Mouse (Mus musculus) kidney, postnatal 0 days (tissue): ENCODE measurements at regions not wholly inside any gene's neighbourhood (a gene's known extent, or its start where the extent isn't known, plus 50 kb on each side); places are given as distances from the start of the nearest gene placed in this dataset.

Experiments
- ATAC-seq: fragments of 200-750 bp; cut with Nextera tagmentation; replicated peaks from 2 replicates; pipeline ENCODE4 v1.8.0; 2017; ENCODE audit warnings: low read depth, moderate number of reproducible peaks, moderate TSS enrichment, moderate library complexity; ENCODE audit not compliant: low FRiP score
- DNase-seq: peaks from one replicate; pipeline ENCODE4 v3.0.0-alpha.2; 2016; ENCODE audit warnings: low spot score
- H3K27ac ChIP-seq: fragments of 300-500 bp; sonication (generic); 2 replicates; pipeline ENCODE4 v1.5.1; 2014; ENCODE audit warnings: mild to moderate bottlenecking
- H3K27me3 ChIP-seq: fragments of 300-500 bp; sonication (generic); 2 replicates; pipeline ENCODE4 v1.6.1; 2014; ENCODE audit warnings: low read length, mixed read lengths; ENCODE audit not compliant: insufficient read depth
- H3K36me3 ChIP-seq: fragments of 300-500 bp; sonication (generic); 2 replicates; pipeline ENCODE4 v1.6.1; 2014; ENCODE audit warnings: low read length, mixed read lengths; ENCODE audit not compliant: insufficient read depth
- H3K4me1 ChIP-seq: fragments of 300-500 bp; sonication (generic); replicated peaks from 2 replicates; pipeline ENCODE4 v1.6.1; 2014; ENCODE audit warnings: antibody characterized with exemption, low read length, mixed read lengths; ENCODE audit not compliant: insufficient read depth
- H3K4me2 ChIP-seq: fragments of 300-500 bp; sonication (generic); 2 replicates; pipeline ENCODE4 v1.6.1; 2014; ENCODE audit warnings: mild to moderate bottlenecking, low read length, moderate library complexity, mixed read lengths
- H3K4me3 ChIP-seq: fragments of 300-500 bp; sonication (generic); replicated peaks from 2 replicates; pipeline ENCODE4 v1.5.1; 2014; ENCODE audit warnings: low read depth, low read length
- H3K9ac ChIP-seq: fragments of 300-500 bp; sonication (generic); 2 replicates; pipeline ENCODE4 v1.6.1; 2014; ENCODE audit warnings: low read depth, low read length
- H3K9me3 ChIP-seq: fragments of 300-500 bp; sonication (generic); replicated peaks from 2 replicates; pipeline ENCODE4 v1.6.1; 2016; ENCODE audit warnings: low read length, inconsistent platforms, mixed read lengths
- CTCF ChIP-seq: IDR thresholded peaks from 2 replicates; pipeline ENCODE4 v1.5.1; 2016; ENCODE audit warnings: antibody characterized with exemption, low read depth, mild to moderate bottlenecking, moderate library complexity
- WGBS: fragments of 180-500 bp; shearing (Covaris S2); extraction: QIAGEN DNeasy Blood & Tissue Kit; methylation state at CpG from one replicate; pipeline ENCODE4 v1.1.7; 2014; 5-methylcytosine and 5-hydroxymethylcytosine counted together

- Histone ChIP-seq H3K4me1 (no peaks in the 10 kb centered on the region), H3K36me3 (no peaks in the 10 kb centered on the region), H3K27me3 (no peaks in the 10 kb centered on the region), H3K4me2 (no peak overlapping the region), H3K9me3 (no peaks in the 10 kb centered on the region), H3K9ac (no peak overlapping the region), H3K4me3 (no peak overlapping the region), H3K27ac (no peak overlapping the region)
- WGBS = 86% methylated on average over 1 of the region's 1 CpGs
- TF ChIP-seq CTCF = no peak
- no peak for ATAC-seq
- no peak for DNase-seq
Observed at GRCm38 (mm10) chr9:86251331-86251730, 213.4 kb downstream of the Ube2cbp start.
